Mouse (Mus musculus): ENCODE measurements around the gene Ppm1b.

Ppm1b gene

DNA sequence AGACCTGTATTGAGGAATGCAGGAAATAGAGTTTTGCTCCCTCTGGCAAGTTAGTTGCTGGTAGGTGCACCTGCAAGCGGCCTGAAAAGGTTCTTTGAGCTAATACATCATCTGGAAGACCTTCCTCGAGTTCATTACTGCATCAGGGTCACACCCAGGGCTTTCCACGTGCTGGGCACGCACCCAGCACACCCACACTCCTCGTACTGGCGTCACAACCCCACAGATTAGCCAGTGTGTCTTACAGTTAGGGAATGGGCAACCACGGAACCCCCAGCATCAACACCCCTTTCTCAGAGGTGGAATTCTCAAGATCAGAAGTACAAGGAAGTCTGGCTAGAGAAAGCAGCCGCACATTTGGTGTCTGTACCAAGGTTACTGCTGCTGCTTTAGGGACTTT, 67.7 kb downstream of the Ppm1b start:
- DNase-seq (ENCODE audit: low spot score) = no peak

DNA sequence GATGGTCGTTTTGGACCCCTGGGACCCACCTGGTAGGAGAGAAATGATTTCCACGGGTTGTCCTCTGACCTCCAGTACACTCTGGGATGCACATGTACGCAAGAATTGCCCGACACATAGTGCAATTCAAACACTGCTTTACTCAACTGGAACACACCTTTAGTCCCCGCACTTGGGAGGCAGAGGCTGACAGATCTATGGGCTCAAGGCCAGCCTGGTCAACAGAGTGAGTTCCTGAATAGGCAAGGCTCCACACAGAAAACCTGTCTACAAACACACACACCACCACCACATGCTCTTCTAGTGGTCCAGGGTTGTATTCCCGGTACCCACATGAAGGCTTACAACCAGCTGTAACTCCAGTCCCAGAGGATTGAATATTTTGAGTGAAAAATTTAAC, 68.6 kb downstream of the Ppm1b start:
- no peak for DNase-seq (ENCODE audit: low spot score)

DNA sequence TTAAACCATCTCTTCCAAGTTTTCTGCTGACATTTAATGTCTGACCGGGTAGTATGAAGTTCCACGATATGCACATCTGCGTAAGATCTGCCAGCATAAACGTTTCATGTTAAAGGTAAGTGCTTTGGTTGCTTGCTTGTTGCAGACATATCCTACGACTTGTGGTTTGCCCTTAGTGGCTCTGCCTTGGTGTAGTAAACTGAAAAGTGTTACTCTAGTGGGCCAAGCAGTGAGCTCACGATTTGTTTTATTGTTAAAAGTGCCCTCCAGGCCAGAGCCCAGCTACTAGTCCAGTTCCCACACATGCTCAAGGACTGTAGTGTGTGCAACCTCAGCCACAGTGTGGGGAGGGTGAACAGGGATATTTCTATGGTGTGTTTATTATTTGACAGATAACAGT, 69.9 kb downstream of the Ppm1b start:
- DNase-seq (ENCODE audit: low spot score) = no peak

DNA sequence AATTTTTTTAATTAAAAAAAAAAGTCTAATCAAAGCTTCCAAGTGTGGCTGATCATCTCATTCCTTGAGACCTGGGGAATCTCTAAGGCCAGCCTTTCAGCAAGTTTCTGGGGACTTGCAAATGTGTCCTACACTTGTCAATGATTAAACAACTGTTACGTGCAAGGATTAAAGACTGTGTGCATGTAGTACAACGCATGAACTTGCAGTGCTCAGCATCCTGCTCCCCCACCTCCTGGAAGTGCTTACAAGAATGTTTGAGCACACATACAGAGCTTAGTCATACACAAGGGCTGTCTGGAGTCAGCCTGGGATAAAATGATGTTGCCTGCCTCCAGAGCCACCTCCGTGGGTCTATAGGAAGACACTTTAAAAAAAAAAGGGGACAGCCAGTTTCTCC, 70.7 kb downstream of the Ppm1b start:
- no peak for DNase-seq (ENCODE audit: low spot score)

- no peak for DNase-seq (ENCODE audit: low spot score)
These were observed 71.7 kb downstream of the Ppm1b start, which contains the start of gene Slc3a1 for GRCm38 (mm10) chr17:85028093-85028739. Gene Slc3a1, plus strand, starts transcription at chr17:85028376.

DNA sequence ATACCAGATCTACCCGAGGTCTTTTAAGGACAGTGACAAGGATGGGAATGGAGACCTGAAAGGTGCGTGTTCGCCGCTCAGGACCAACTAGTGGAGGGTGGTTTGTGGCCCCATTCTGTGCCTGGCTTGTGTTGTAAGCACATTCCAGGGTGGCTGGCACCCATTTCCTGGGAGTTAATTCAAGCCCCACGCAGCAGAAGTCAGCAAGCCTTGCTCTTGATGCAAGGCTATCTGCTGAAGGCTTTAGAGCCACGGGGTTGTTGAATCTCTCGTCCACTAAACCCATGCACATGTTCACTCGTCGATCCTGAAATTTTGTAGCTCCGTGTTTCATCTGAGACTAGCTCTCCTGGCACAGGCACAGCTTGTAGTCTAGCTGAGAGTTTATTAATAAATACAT, 72.3 kb downstream of the Ppm1b start:
- DNase-seq (ENCODE audit: low spot score) = no peak

DNA sequence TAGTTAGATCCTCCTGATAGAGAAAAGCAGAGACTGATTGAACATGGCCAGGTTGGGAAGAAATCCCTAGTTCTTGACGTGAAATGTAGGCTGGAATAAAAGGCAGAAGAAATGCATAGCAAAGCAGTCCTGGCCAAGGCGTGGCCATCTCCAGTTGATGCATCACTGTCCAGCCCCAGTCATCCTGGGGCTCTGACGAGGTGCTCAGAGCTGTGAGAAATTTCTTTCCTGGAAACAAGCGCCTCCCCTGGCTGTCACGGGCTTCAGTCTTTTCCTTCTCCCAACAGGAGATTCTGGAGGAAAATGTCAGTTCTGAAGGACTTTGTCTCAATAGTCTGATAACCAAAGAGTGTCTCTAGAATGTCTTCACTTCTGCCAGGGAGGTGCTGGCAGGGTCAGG, 74.1 kb downstream of the Ppm1b start:
- no peak for DNase-seq (ENCODE audit: low spot score)

DNA sequence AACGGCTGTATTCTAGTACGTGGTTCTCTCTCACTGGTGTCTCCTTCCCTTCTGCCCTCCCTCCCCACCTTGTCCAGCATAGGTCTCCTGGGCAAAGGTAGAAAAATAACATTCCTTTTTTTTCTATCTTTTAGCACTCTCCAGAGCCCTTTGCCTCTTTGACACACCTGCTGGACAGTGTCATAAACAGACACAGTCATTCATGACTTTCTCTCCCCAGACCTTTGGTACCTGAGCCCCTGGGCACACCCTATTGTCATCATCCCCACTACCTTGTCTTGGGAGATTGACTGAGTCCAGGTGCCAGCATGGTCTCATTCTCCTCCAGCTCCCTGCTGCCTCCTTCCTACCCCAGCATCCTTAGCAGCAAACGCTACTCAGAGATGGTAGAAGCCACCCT, 76.5 kb downstream of the Ppm1b start:
- DNase-seq (ENCODE audit: low spot score) = no peak

- DNase-seq (ENCODE audit: low spot score) = no peak
These were observed 77.5 kb downstream of the Ppm1b start for GRCm38 (mm10) chr17:85034068-85034467.

- DNase-seq (ENCODE audit: low spot score) = no peak
These were observed 81.3 kb downstream of the Ppm1b start for GRCm38 (mm10) chr17:85037855-85038254.

DNA sequence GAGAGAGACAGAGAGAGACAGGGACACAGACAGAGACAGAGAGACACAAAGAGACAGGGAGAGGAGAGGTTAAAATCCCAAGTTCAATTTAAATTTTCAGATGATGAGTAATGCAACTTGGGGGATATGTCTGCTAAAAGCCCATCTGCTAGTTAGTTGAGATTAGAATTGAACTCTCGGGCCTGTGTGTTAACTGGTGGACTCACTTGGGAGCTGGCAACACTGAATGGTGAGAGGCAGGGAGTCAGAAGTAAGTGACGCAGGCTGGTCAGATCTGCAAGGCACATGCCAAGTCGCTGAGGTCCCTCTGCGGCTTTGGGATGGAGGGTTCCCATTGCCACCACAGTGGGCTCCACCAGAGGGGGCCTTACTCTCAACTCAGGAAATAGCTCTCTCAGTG, 81.8 kb downstream of the Ppm1b start:
- no peak for DNase-seq (ENCODE audit: low spot score)

- no peak for DNase-seq (ENCODE audit: low spot score)
These were observed 82.2 kb downstream of the Ppm1b start for GRCm38 (mm10) chr17:85038761-85039160.

DNA sequence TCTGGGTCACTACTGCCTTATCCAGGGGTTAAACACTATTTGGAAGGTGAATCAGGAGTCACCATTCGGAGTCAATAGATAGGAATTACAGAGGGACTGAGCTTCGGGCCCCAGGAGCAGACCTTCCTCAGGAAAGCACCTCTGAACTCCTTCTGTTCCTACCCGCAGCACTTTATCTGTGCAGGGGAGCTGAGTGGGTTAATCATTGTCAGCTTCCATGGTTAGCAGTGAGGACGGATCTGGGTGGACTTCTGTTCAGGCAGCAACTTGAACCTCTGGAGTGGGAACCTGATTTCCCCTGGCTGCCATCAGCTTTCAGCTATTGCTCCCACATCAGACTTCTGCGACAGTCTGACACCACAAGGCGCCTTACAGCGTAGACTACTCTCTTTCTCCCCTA, 84.4 kb downstream of the Ppm1b start:
- no peak for DNase-seq (ENCODE audit: low spot score)

GRCm38 (mm10) chr17:85042419-85042818, 85.9 kb downstream of the Ppm1b start:
- peak; percentile 13 for DNase-seq (ENCODE audit: low spot score)

GRCm38 (mm10) chr17:85043404-85043816, 86.9 kb downstream of the Ppm1b start:
- no peak for DNase-seq (ENCODE audit: low spot score)

GRCm38 (mm10) chr17:85044466-85044865, 87.9 kb downstream of the Ppm1b start:
- no peak for DNase-seq (ENCODE audit: low spot score)

- DNase-seq (ENCODE audit: low spot score) = no peak
These were observed 88.6 kb downstream of the Ppm1b start for GRCm38 (mm10) chr17:85045160-85045559.

DNA sequence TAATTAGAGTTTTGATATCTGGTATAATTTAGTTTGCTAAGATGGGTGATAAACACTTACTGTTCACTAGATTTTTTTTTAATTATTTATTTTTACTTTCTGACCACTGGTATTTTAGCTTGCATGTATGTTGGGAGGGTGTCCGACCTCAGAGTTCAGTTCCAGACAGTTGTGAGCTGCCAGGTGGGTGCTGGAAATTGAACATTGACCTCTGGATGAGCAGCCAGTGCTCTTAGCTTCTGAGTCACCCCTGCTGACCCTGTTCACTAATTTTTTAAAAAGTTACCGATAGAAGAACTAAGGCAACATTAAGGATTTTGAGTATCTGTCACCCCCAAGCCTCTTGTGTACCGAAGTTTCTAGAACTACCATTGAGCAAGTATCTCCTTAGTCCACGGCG, 91.8 kb downstream of the Ppm1b start:
- no peak for DNase-seq (ENCODE audit: low spot score)

- no peak for DNase-seq (ENCODE audit: low spot score)
These were observed 101.7 kb downstream of the Ppm1b start for GRCm38 (mm10) chr17:85058276-85058675.

- no peak for DNase-seq (ENCODE audit: low spot score)
These were observed 102.6 kb downstream of the Ppm1b start for GRCm38 (mm10) chr17:85059136-85059535.

GRCm38 (mm10) chr17:85063560-85063959, 107.0 kb downstream of the Ppm1b start:
- DNase-seq (ENCODE audit: low spot score) = no peak

DNA sequence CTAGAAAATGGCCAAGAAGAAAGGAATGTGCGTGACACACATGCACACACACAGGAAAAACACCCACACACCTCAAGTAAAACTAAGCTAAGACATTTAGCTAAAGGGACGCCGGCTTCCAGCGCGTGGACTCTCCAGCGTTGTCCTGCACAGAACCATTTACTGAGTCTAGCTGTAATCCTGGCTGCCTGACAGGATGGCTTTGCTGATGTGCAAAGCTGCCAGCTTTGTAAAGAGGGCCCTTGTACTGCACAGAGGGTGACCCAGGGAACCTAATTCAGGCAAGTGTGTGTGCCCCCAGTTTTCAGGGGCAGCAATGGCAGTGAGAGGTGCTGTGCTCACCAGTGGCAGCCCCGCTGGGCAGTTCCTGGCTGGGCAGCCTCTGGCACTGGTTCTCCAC, 110.8 kb downstream of the Ppm1b start:
- DNase-seq (ENCODE audit: low spot score) = no peak

GRCm38 (mm10) chr17:85070658-85071057, 114.1 kb downstream of the Ppm1b start:
- no peak for DNase-seq (ENCODE audit: low spot score)

GRCm38 (mm10) chr17:85071088-85071775, 114.7 kb downstream of the Ppm1b start:
- no peak for DNase-seq (ENCODE audit: low spot score)
